Mouse (Mus musculus): Measurements from ENCODE around the gene Col4a1.

The Col4a1 gene

DNA sequence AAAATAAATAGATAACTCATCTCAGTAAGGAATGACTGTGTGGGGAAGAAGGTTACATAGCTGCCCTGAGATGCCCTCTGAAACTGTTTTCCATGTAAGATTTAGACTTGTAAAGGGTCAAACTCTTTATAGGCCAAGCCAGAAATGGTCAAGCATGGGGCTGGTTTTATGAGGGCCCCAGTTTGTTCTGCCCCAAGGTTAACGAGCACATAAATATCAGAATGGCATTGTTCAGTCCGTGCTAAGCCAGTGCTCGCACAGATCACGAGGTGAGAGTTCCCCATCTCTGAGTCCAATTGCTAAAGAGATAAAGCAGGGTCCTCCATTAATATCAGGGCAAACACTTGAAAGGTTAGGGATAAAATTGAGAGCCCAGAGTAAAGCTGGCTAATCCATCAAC lies 79.6 kb downstream of the Col4a1 start:
- DNase-seq (ENCODE audit: low read depth, low spot score): no peak

DNA sequence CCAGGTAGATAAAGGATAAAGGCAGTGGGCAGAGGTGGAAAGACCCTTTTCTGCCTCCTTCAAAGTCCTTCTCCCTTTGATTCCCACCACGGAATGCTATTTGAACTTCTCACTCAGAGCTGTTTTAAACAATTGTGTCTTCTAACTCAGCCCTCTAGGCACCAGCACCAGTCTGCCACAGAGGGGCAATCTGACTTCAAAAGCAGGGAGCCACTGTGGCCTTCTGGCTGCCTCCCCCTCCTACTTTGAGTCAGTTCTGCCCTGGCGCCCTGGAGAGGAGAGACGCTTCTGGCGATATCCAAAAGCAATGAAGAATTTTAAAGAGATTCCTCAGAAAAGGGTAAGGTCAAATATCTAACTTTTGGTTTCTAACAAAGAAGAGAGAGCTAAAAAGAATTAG lies 82.3 kb downstream of the Col4a1 start:
- no peak for DNase-seq (ENCODE audit: low read depth, low spot score)

DNA sequence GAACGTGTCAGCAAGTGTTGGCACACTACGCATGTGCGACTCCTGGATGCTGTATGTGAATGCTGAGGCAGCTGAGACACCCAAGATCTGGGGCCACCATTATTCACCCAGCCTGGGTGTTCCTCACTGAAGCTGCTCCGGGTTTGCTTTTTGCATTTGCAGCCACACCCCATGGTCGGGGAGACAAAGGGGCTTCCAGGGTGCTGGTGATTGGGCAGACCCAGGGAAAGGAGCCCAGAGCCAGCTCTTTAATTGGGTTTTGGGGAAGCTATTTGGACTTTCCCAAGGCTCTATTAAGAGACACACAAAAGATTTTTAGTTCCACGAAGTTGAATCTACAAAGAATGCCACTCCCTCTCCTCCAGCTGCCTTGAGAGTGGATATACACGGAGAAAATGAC lies 85.2 kb downstream of the Col4a1 start:
- no peak for DNase-seq (ENCODE audit: low read depth, low spot score)

DNA sequence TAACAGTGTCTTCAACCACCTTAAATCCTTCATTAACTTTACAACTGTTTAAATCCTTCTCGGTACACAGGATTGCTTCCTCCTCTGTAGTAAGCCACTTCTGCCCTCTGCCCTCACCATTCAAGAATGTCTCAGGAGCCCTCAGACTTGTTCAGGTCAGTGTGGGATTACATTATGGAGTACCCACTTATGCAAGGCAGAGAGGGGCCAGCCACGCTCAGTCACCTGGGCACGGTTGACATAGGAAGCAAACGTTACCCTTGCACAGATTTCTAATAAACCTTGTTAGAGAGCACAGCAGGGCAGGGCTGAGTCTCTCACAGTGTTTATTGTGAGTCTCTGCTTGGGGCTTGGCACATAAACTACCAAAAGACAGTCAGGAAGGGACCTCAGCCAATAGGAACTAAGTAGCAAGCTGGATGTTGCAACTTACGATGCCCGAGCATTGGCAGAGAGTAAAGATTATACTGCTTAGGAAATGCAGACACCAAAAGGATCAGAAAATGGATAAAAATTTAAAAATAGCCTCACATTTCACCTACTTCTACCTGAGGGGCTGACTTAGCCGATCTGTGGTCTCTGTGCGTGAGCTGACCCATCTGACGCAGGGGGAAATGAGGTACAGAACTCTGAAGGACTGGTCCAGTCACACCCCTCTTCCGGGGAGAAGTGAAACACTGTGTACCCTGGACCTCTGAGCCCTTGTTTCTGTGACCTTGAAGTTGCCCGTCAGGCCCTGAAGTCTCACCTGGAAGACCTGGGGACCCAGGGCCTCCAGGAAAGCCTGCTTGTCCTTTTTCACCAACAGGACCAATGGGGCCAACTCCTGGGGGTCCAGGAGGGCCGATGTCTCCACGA lies 86.8 kb downstream of the Col4a1 start:
- DNase-seq (ENCODE audit: low read depth, low spot score): no peak

DNA sequence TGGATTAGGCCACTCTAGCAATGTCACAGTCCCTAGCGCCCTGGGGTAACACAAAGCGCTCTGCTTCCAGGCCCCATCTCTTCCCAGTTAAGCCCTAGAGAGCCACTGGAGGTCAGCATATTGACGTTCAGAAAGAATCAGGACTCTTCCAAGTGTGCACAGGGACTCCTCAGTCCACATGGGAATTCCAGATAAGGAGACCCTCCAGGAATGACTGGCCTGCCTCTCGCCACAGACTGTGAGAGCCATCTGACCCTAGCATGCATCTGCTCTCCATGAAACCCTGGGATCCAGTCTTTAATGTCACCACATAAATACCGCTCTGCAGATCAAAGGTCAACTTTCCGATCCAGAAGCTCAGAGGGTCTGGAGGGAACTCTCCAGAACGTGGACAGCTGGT lies 88.4 kb downstream of the Col4a1 start:
- DNase-seq (ENCODE audit: low read depth, low spot score): no peak

DNA sequence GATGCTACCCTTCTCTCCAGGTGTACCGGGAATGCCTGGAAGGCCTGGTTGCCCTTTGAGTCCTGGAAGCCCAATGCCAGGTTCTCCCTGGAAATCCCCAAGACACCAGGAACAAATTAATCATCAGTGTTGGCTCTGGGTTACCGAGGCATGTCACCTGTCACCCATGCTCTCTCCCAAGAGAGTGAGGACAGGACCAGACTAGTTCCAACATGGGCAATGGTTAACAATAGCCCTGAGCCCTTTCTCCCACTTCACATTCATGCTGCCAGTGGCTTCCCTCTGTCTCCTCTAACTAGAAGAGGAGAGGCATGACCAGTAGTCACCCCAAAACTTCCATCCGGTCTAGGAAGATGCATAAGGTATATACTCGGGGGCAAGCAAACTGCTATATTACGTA lies 91.3 kb downstream of the Col4a1 start:
- DNase-seq (ENCODE audit: low read depth, low spot score): no peak

DNA sequence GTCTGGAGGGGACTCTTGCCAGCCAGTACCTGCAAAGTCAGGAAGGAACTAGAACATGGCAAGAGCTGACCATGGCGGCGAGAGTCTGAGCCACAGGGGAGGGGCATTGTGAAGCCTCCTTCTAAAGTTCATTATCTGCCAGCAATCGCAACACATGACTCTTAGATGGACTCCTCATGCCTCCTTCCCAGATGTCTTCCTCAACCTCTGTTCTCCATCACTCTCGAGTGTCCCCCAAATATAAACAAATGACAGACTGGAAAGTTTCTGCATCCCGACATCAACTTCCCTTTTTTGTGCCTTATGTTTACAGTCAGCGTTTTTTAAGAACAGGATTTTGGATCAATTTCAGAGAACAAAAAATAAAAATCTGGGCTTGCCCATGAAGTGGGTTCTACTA lies 93.3 kb downstream of the Col4a1 start:
- DNase-seq (ENCODE audit: low read depth, low spot score): no peak

DNA sequence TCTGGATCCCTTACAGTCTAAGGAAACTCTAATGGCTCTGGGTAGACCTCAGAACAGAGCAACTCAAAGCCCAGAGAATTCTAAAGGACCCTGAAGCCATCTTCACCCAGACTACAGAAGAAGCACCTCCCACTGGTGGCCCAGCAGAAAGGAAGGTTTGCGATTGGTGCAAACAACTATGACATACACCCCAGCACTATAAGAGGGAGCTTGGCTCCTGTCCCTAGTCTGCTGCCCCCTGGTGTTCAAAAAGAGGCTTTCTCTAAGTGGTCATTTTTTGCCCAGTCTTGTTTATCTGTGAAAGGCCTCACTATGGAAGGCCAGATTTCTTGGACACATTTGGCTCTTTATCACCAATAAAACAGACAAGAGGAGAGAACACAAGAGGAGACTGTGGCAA lies 97.4 kb downstream of the Col4a1 start:
- DNase-seq (ENCODE audit: low read depth, low spot score): peak; percentile 89

DNA sequence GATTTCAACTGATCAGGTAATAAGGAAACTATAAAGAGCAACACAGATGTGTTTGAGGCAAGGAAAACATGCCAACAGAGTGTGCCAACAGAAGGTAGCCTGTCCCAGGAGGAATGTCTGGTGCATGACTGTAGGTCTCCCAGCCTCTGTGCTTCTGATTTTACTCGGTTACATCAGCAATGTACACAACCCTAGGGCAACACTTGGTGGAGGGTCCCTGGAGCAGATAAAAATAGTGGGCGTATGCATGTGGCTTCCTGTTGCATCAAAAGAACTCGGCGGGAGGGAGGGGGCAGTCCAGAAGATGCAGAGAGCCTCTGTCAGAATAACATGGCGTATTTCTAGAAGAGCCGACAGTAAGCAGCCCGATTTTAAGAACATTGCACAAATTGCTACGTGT lies 106.1 kb downstream of the Col4a1 start:
- DNase-seq (ENCODE audit: low read depth, low spot score): no peak

DNA sequence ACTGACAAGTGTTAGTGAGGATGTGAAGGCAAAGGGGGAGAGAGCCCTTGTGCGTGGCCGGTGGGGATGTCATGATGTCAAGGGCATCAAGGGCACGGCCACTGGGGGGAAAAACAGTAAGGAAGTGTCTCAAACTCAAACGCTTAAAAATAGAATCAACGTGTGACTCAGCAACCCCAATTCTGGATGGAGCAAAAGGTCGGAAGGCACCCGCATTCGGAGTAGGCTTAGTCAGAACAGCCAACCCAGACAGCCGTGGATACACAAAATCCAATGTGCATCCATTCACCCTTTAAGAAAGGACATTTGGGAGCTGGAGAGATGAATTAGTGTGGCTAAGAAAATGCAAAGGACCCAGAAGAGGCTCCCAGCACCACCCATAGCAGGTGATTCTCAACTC lies 107.1 kb downstream of the Col4a1 start:
- DNase-seq (ENCODE audit: low read depth, low spot score): peak; percentile 26

DNA sequence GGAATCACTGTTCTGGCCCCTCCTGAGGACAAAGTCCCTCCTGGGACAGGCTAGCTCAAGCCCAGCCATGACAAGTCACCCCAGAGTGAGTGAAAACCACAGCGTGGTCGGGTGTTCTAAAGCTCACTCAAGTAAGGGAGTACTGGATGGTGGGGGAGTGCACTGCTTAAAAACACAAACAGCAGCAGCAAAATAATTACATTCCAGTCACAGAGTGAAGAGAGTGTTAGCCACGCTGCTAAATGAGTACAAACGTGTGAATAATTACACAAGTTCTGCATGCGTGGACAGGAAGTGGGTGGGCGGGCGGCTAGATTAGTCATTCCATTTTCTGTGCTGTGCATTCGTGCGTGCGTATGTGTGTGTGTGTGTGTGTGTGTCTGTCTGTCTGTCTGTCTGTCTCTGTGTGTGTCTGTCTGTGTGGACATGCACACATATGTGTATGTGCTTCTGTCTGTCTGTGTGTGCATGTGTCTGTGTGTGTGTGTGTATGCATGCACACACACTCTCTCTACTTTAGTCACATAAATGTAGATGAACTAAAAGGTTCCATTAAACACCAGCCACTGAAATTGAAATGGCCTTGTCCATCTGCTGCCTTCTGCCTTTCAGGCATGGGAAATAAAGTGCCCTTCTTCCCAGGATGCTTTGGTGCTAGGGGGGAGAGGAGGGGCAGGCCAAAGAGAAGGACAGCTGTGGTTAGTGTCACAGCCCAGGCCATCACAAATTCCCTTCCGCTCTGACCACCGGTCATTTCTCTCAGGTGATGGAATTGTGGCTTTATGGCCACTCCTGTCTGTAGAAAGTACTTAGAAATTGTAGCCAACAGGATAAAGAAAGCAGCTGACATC lies 109.1 kb downstream of the Col4a1 start:
- DNase-seq (ENCODE audit: low read depth, low spot score): peak; percentile 77

DNA sequence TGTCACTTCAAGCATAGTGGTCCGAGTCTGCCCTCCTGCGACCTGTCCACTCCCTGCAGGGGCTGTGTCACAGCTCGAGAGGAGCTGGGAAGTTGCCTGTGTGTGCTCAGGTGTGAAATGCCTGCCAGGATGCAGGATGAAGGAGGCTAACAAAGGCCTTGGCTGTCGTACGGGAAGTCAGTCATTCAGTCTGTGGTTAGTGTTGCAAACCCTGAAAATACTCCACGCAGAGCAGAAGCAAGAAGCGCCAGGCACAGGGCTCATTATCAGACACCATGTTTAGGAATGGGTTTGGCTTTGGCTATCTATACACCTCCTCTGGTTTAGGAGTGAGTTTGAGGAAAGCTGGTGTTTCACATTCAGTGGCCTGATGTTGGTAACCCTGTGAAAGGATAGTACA lies 114.0 kb downstream of the Col4a1 start:
- no peak for DNase-seq (ENCODE audit: low read depth, low spot score)

DNA sequence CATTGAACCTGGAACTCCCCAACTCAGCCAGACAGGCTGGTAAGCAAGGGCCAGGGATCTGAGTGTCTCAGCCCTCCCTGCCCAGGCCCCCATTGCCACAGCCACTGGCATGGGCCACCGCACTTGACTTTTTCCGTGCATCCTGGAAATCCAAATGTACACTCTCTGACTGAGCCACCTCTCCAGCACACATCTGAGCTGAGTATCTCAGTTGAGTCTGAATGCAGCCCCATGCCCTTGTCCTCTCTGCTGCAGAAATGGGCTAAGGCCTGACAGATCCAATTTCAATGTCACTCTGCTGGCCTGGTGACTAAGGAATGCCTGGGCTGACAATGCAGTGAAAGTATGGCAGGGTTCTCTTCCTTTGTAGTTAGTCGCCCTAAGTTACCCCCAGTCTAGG lies 114.6 kb downstream of the Col4a1 start:
- no peak for DNase-seq (ENCODE audit: low read depth, low spot score)

DNA sequence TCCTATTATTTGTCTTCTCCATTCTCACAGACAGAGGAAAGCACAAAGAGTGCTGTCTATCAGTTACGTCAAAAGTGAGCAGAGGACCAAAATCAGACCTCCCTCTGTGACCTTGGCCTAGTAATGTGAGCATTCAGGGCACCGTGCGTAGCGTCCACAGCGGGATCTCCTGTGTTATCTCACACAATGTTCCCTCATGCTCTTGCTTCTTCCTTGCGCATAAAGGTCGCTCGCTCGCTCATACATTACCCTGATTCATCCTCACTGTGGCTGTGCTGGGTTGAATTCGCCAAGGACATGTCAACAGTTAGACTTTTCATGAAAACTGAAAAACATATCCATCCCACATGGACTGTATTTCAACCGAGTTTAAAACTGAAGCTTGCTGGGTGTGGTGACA lies 115.4 kb downstream of the Col4a1 start:
- DNase-seq (ENCODE audit: low read depth, low spot score): no peak

DNA sequence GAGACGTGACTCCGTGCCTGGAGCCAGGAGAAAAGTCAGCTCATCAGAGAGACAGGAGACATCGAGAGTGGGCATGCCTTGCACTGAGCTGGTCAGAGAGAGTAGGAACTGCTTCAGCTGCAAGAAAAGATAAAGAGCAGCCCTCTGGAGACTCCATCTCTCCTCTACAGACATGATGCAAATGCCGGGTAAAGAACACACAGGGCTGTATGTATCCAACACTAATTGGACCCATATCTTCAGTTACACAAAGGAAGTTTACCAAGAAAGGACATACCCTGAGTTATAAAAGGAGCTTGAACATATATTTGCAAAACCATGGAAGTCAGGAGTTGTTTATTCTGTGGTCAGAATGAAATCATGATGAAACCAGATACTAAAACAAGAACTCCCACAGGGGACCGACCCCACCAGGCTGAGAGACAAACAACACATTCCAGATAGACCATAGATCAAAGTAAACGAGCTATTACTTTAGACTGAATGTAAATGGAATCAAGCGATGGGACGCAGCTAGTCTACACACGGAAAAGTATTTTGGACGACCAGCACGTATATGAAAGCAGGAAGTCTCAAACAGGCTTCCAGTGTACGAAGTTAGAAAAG lies 119.8 kb downstream of the Col4a1 start:
- DNase-seq (ENCODE audit: low read depth, low spot score): no peak

DNA sequence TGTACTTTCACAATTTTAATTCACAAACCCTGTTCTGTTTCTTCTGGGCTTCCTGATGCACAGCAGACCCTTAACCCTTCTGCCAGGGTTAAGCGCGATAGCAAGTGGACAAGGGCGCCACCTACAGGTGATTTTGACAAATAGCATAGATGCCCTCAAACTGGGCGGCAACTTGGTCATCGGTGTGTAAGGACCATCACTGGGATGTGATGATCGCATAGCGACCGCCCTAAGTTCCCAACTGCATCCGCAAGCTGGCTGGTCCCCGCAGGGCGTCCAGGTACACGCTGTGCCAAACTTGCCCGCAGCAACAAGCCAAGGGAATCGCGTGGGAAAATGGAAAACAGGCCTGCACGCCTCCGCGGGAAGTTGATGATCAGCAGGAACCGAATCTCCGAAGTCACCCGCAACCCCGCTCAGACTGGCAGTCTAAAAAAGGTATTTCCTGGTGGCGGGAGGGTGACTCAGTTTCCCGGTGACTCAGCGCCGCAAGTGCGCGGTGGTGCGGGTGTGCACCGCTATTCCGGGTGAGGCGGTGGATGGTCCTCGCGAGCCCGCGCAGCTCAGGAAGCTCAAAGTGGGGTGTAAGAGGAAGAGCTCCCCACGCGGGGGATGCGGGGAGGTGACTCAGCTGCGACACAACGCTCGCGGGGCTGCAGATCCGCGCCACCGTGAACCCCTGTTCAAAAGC lies 124.9 kb downstream of the Col4a1 start:
- peak; percentile 85 for DNase-seq (ENCODE audit: low read depth, low spot score)

DNA sequence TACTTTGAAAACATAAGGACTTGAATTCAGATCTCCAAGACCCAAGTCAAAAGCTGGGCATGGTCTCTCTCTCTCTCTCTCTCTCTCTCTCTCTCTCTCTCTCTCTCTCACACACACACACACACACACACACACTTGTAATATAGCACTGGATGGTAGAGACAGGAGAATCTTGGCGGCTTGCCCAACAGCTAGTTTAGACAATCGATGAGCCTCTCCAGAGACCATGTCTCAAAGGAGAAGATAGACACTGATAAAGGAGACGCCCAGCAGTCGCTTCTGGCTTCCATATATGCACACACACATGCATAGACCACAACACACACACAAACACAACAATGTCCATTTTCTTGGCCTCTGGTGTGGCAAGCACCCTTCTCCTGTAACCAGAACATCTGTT lies 126.2 kb downstream of the Col4a1 start:
- DNase-seq (ENCODE audit: low read depth, low spot score): no peak

DNA sequence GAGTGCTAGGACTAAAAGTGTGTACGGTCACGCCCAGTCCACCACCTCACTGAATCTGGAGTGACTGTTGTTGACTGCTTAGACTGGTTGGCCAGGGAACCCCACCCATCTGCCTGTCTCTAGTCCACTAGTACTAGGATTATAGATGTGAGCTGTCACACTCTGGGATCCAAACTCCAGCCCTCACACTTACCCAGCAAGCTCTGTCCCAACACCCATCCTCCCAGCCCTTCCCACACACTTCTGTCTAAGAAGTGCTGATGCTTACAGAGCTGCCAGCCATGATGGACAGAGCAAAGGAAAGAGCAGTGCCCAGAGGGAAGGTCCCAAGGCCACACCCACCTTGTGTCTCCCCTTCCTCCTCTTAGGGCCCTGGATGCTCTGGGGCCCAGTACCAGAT lies 127.0 kb downstream of the Col4a1 start:
- DNase-seq (ENCODE audit: low read depth, low spot score): peak; percentile 54

DNA sequence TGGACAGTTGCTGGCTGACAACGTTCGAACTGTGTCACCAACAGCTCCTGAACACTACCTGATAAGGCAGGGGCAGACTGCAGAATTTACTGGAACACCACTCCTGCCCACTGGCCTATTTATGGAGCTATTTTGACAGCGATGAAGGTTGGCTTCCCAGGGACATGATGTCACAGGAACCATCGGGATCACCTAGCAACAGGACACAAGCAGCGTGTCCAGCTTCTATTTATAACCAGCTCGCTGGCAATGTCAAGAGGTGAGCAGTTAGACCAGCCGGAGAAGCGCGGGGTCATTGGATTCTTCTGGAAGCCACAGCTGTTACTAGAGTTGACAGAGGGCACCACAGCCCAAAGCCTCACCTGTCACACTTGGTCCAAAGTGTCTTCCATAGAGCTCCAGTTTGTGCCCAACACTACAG lies 129.0 kb downstream of the Col4a1 start:
- DNase-seq (ENCODE audit: low read depth, low spot score): peak; percentile 90

DNA sequence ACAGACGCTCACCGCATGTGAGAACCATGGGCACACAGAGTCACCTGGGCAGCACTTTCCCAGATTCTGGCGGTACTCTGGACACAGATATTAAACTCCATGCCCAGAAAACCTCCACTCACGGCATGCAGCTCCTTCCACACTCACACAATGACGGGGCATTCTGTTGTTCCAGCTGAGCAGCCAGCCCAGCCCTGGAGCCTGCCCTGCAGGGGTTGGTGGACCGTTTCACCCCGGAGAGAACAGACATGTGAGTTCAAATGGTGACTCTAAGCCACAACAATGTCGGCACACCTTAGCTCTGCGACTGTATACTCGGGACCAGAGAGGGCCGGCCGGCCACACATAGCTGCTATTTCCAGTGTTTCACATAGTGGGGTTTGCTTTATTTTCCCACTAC lies 130.0 kb downstream of the Col4a1 start:
- DNase-seq (ENCODE audit: low read depth, low spot score): no peak

DNA sequence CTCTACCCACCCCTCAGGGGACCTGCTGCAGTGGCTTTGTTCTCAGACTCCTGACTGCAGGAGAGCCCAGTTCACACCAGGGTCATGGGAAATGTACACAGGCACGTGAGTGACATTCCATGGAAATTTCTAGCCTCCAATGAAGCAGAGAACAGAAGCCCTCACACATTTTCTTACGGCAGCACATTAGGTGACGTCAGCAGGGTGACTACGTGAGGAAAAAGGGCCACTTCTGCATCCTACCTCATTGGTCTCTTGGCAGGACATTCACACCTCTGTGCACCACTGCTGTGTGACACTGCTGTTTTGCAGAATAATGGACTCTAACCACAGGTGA lies 130.5 kb downstream of the Col4a1 start:
- DNase-seq (ENCODE audit: low read depth, low spot score): no peak
